ENCODE assay signal across 17 mouse cellular contexts in genomic region chr2:27042131-27042844, GRCm38 (mm10). TPM values are rescaled to one million over a fixed set of nuclear protein-coding genes. Genes with fewer than 3 reads are reported as not detected.
A peak's percentile ranks its signal among the peaks of the same experiment; 100 is the strongest.
DNase-seq lines count a peak whose midpoint lies in the region; ATAC-seq lines count a peak whose summit lies in the region.
"Had no signal": no experiment of that assay in that cellular context is flagged by ENCODE, and none has a peak within 500 bp of the region (broad histone marks: within the 10 kb centered on the region; RNA-seq: fewer than 3 reads in every experiment).

No protein-coding gene starts in this region.

- H3K9me3 ChIP-seq in kidney, embryonic 16.5 days (ENCODE audit: low read length): no peaks in the 10 kb centered on the region
- H3K9me3 ChIP-seq in liver, embryonic 15.5 days (replicated peaks): no peaks in the 10 kb centered on the region
- H3K9me3 ChIP-seq: embryonic facial prominence, embryonic 15.5 days; lung, embryonic 15.5 days; megakaryocyte, embryonic 14.5 days had no signal

- H3K27ac ChIP-seq in kidney, embryonic 16.5 days (ENCODE audit: low read length): no peak overlapping the region
- H3K27ac ChIP-seq in liver, embryonic 15.5 days (replicated peaks): peak overlapping the region; percentile 75
- H3K27ac ChIP-seq: embryonic facial prominence, embryonic 15.5 days; lung, embryonic 15.5 days had no signal

- no peaks in the 10 kb centered on the region for H3K4me1 ChIP-seq in kidney, embryonic 16.5 days (ENCODE audit: insufficient read depth, low read length)
- peaks cover 8% of the 10 kb centered on the region for H3K4me1 ChIP-seq in liver, embryonic 15.5 days (replicated peaks)

- H3K9ac ChIP-seq in kidney, embryonic 16.5 days (replicated peaks; ENCODE audit: low read length): no peak overlapping the region
- H3K9ac ChIP-seq in liver, embryonic 15.5 days: no peak overlapping the region
- H3K9ac ChIP-seq: embryonic facial prominence, embryonic 15.5 days; lung, embryonic 15.5 days had no signal

- no peaks in the 10 kb centered on the region for H3K36me3 ChIP-seq in kidney, embryonic 16.5 days (ENCODE audit: insufficient read depth, low read length)
- no peaks in the 10 kb centered on the region for H3K36me3 ChIP-seq in liver, embryonic 15.5 days (replicated peaks)
- H3K36me3 ChIP-seq: embryonic facial prominence, embryonic 15.5 days; lung, embryonic 15.5 days had no signal

- H3K4me2 ChIP-seq in kidney, embryonic 16.5 days (replicated peaks; ENCODE audit: low read depth, low read length): no peak overlapping the region
- no peak overlapping the region for H3K4me2 ChIP-seq in liver, embryonic 15.5 days
- H3K4me2 ChIP-seq: embryonic facial prominence, embryonic 15.5 days; lung, embryonic 15.5 days had no signal

- no peak overlapping the region for H3K4me3 ChIP-seq in kidney, embryonic 16.5 days (ENCODE audit: low read length)
- no peak overlapping the region for H3K4me3 ChIP-seq in liver, embryonic 15.5 days (replicated peaks)
- H3K4me3 ChIP-seq: embryonic facial prominence, embryonic 15.5 days; lung, embryonic 15.5 days; megakaryocyte, embryonic 14.5 days had no signal

- ATAC-seq in kidney, embryonic 16.5 days (ENCODE audit: low FRiP score, low TSS enrichment): no peak
- peak; percentile 81 for ATAC-seq in liver, embryonic 15.5 days (ENCODE audit: insufficient read depth)
- ATAC-seq: CD4-positive, CD25-positive, alpha-beta regulatory T cell, adult 4 months; forebrain, embryonic 14.5 days; inflammation-experienced regulatory T-cells, adult 6 months had no signal

- DNase-seq in kidney, adult 18-20 months: peak; percentile 82
- peak; percentile 33 for DNase-seq in adipocyte (ENCODE audit: low spot score)
- DNase-seq in kidney, postnatal 25 days: peak; percentile 79 to 95
- DNase-seq in layer of hippocampus, adult 18-20 months (ENCODE audit: low spot score in 2 of 2): no peak
- no peak for DNase-seq in urinary bladder, postnatal 14 days (ENCODE audit: low spot score)
- DNase-seq: cerebellum, adult 11 months; right cerebral cortex, adult 18-20 months had no signal

- whole genome bisulfite sequencing in kidney, embryonic 16.5 days: 61% methylated on average over 8 of the region's 8 CpGs
- 55% methylated on average over 8 of the region's 8 CpGs for WGBS in liver, embryonic 15.5 days (ENCODE audit: insufficient replicate concordance)

- H3K27me3 ChIP-seq in kidney, embryonic 16.5 days (ENCODE audit: insufficient read depth, low read length): no peaks in the 10 kb centered on the region
- no peaks in the 10 kb centered on the region for H3K27me3 ChIP-seq in liver, embryonic 15.5 days
- H3K27me3 ChIP-seq: lung, embryonic 15.5 days had no signal

RNA-seq across cellular contexts. Expression of gene Slc2a6, which starts 14.5 kb away (rescaled TPM):
- polyA plus RNA-seq in kidney, embryonic 16.5 days (2015; fragmentation: Nextera tagmentation; extraction: Ambion mirVana): 0.33 and 0.84 TPM in 2 replicates
- polyA plus RNA-seq in liver, embryonic 15.5 days (2015; fragmentation: Nextera tagmentation; extraction: Ambion mirVana): 0.28 and 0.29 TPM in 2 replicates
- total RNA-seq in layer of hippocampus, adult 18-20 months (2021): 10 to 100 TPM; 31.7 to 34.6 TPM

RNA-seq across cellular contexts. Expression of gene Mymk, which starts 29.7 kb away (rescaled TPM):
- 1.5 and 1.6 TPM in 2 replicates for polyA plus RNA-seq in kidney, embryonic 16.5 days (2015; fragmentation: Nextera tagmentation; extraction: Ambion mirVana)
- 1.9 and 2.5 TPM in 2 replicates for polyA plus RNA-seq in liver, embryonic 15.5 days (2015; fragmentation: Nextera tagmentation; extraction: Ambion mirVana)
- total RNA-seq in layer of hippocampus, adult 18-20 months (2021): under 1 TPM; 0.69 to 0.91 TPM
- total RNA-seq: heart, postnatal 25 days; neutrophil, adult 5-6 weeks had no signal
- polyA plus RNA-seq: CD4-positive, CD25-positive, alpha-beta regulatory T cell, adult 4 months; forebrain, embryonic 14.5 days; inflammation-experienced regulatory T-cells, adult 6 months had no signal

RNA-seq across cellular contexts. Expression of gene Cacfd1, which starts 32.6 kb away (rescaled TPM):
- 70.2 and 70.3 TPM in 2 replicates for polyA plus RNA-seq in kidney, embryonic 16.5 days (2015; fragmentation: Nextera tagmentation; extraction: Ambion mirVana)
- 13.2 and 15.0 TPM in 2 replicates for polyA plus RNA-seq in liver, embryonic 15.5 days (2015; fragmentation: Nextera tagmentation; extraction: Ambion mirVana)
- total RNA-seq in layer of hippocampus, adult 18-20 months (2021): 10 to 100 TPM; 39.3 to 43.6 TPM

RNA-seq across cellular contexts. Expression of gene Adamtsl2, which starts 36.9 kb away (rescaled TPM):
- 1.6 and 2.0 TPM in 2 replicates for polyA plus RNA-seq in kidney, embryonic 16.5 days (2015; fragmentation: Nextera tagmentation; extraction: Ambion mirVana)
- 0.32 and 0.48 TPM in 2 replicates for polyA plus RNA-seq in liver, embryonic 15.5 days (2015; fragmentation: Nextera tagmentation; extraction: Ambion mirVana)
- total RNA-seq in layer of hippocampus, adult 18-20 months (2021): 10 to 100 TPM; 13.2 to 13.7 TPM
- total RNA-seq: neutrophil, adult 5-6 weeks had no signal
- polyA plus RNA-seq: inflammation-experienced regulatory T-cells, adult 6 months had no signal

Comparison
In these comparisons a context has a peak if more than half of its experiments do, and no peak if none do; other contexts are left out.
1. DNase-seq: peak in kidney, adult 18-20 months (single experiment), adipocyte (single experiment) and kidney, postnatal 25 days (2 of 2); none in layer of hippocampus, adult 18-20 months (0 of 2) and urinary bladder, postnatal 14 days (single experiment).